29 mouse cellular contexts compared by ENCODE assay signal in genomic region chr14:80362024-80362622, GRCm38 (mm10).
DNase-seq lines count a peak whose midpoint lies in the region; ATAC-seq lines count a peak whose summit lies in the region.
"Had no signal": no experiment of that assay in that cellular context is flagged by ENCODE, and none has a peak within 500 bp of the region (broad histone marks: within the 10 kb centered on the region; RNA-seq: fewer than 3 reads in every experiment).

No protein-coding gene starts in this region.

- H3K4me2 ChIP-seq in forebrain, embryonic 14.5 days (ENCODE audit: low read length) = no peak overlapping the region
- no peak overlapping the region for H3K4me2 ChIP-seq in forebrain, embryonic 16.5 days (ENCODE audit: low read length)
- no peak overlapping the region for H3K4me2 ChIP-seq in limb, embryonic 11.5 days (ENCODE audit: low read depth, severe bottlenecking)
- H3K4me2 ChIP-seq in limb, embryonic 15.5 days = no peak overlapping the region
- H3K4me2 ChIP-seq: heart, embryonic 11.5 days; hindbrain, embryonic 14.5 days; intestine, embryonic 15.5 days had no signal

- ATAC-seq in forebrain, embryonic 14.5 days = peak; percentile 23; the same call in 1 of the 2 replicates
- no peak for ATAC-seq in forebrain, embryonic 16.5 days
- ATAC-seq in limb, embryonic 11.5 days (ENCODE audit: insufficient number of reproducible peaks, low FRiP score, low TSS enrichment, low read depth) = peak; percentile 76
- peak; percentile 65; the same call in 1 of the 2 replicates for ATAC-seq in limb, embryonic 15.5 days (ENCODE audit: insufficient number of reproducible peaks, low FRiP score, low TSS enrichment, low read depth)
- ATAC-seq: intestine, embryonic 15.5 days had no signal

- DNase-seq in forebrain, embryonic 14.5 days (ENCODE audit: low spot score) = peak; percentile 20
- DNase-seq in limb, embryonic 11.5 days (ENCODE audit: low spot score) = no peak
- no peak for DNase-seq in limb, embryonic 10.5 days (ENCODE audit: low spot score)
- DNase-seq in forelimb bud, embryonic 11.5 days (ENCODE audit: low read depth, low spot score) = peak; percentile 46
- no peak for DNase-seq in cerebellum, postnatal 14 days
- no peak for DNase-seq in layer of hippocampus, postnatal 36 days
- DNase-seq: adrenal gland, adult 8-10 months; cerebellum, adult 11 months; cerebellum, adult 9-10 months; gastrocnemius, postnatal 25 days; heart, adult 18-20 months; heart, postnatal 4 days; kidney, adult 8-10 months; kidney, postnatal 25 days; left cerebral cortex, postnatal 4 days; lung, adult 2 months; lung, postnatal 10 days; right cerebral cortex, postnatal 4 days; thymus, adult 2 months; thymus, postnatal 36 days had no signal

- no peak overlapping the region for H3K9ac ChIP-seq in forebrain, embryonic 14.5 days (ENCODE audit: low read length)
- no peak overlapping the region for H3K9ac ChIP-seq in forebrain, embryonic 16.5 days (replicated peaks; ENCODE audit: low read depth, low read length)
- no peak overlapping the region for H3K9ac ChIP-seq in limb, embryonic 11.5 days (ENCODE audit: low read length)
- no peak overlapping the region for H3K9ac ChIP-seq in limb, embryonic 15.5 days
- H3K9ac ChIP-seq: hindbrain, embryonic 14.5 days; intestine, embryonic 15.5 days; liver, embryonic 14.5 days had no signal

- H3K27me3 ChIP-seq in forebrain, embryonic 14.5 days (replicated peaks; ENCODE audit: control insufficient read depth, insufficient read depth, low read length) = no peaks in the 10 kb centered on the region
- no peaks in the 10 kb centered on the region for H3K27me3 ChIP-seq in forebrain, embryonic 16.5 days (replicated peaks; ENCODE audit: control insufficient read depth, insufficient read depth, low read length)
- no peaks in the 10 kb centered on the region for H3K27me3 ChIP-seq in limb, embryonic 11.5 days (ENCODE audit: control insufficient read depth, insufficient read depth, low read length)
- no peaks in the 10 kb centered on the region for H3K27me3 ChIP-seq in limb, embryonic 10.5 days (ENCODE audit: low read depth, poor library complexity, severe bottlenecking)
- H3K27me3 ChIP-seq in limb, embryonic 15.5 days = no peaks in the 10 kb centered on the region
- H3K27me3 ChIP-seq: intestine, embryonic 15.5 days had no signal

- no peak overlapping the region for H3K4me3 ChIP-seq in forebrain, embryonic 14.5 days (ENCODE audit: low read depth, low read length)
- no peak overlapping the region for H3K4me3 ChIP-seq in forebrain, embryonic 16.5 days (replicated peaks; ENCODE audit: low read length)
- no peak overlapping the region for H3K4me3 ChIP-seq in limb, embryonic 11.5 days (ENCODE audit: low read depth, low read length)
- H3K4me3 ChIP-seq in limb, embryonic 10.5 days = no peak overlapping the region
- H3K4me3 ChIP-seq in limb, embryonic 15.5 days = no peak overlapping the region
- H3K4me3 ChIP-seq: erythroblast, embryonic 14.5 days; intestine, embryonic 15.5 days had no signal

- H3K36me3 ChIP-seq in forebrain, embryonic 14.5 days (ENCODE audit: control insufficient read depth, insufficient read depth, low read length) = no peaks in the 10 kb centered on the region
- no peaks in the 10 kb centered on the region for H3K36me3 ChIP-seq in forebrain, embryonic 16.5 days (ENCODE audit: control insufficient read depth, insufficient read depth)
- no peaks in the 10 kb centered on the region for H3K36me3 ChIP-seq in limb, embryonic 11.5 days (ENCODE audit: control insufficient read depth, insufficient read depth, low read length)
- H3K36me3 ChIP-seq in limb, embryonic 10.5 days = no peaks in the 10 kb centered on the region
- no peaks in the 10 kb centered on the region for H3K36me3 ChIP-seq in limb, embryonic 15.5 days
- H3K36me3 ChIP-seq: G1E; intestine, embryonic 15.5 days had no signal

- H3K9me3 ChIP-seq in forebrain, embryonic 14.5 days (replicated peaks; ENCODE audit: control insufficient read depth, low read length) = no peaks in the 10 kb centered on the region
- no peaks in the 10 kb centered on the region for H3K9me3 ChIP-seq in forebrain, embryonic 16.5 days (ENCODE audit: control insufficient read depth, low read length)
- H3K9me3 ChIP-seq in limb, embryonic 11.5 days (ENCODE audit: control insufficient read depth, low read length) = no peaks in the 10 kb centered on the region
- no peaks in the 10 kb centered on the region for H3K9me3 ChIP-seq in limb, embryonic 10.5 days (replicated peaks)
- no peaks in the 10 kb centered on the region for H3K9me3 ChIP-seq in limb, embryonic 15.5 days
- H3K9me3 ChIP-seq: intestine, embryonic 15.5 days had no signal

- no peaks in the 10 kb centered on the region for H3K4me1 ChIP-seq in forebrain, embryonic 14.5 days (ENCODE audit: control insufficient read depth, insufficient read depth, low read length)
- 0 out of 2 replicates have a peak, but pooled peaks cover 2% of the 10 kb centered on the region for H3K4me1 ChIP-seq in forebrain, embryonic 16.5 days (replicated peaks; ENCODE audit: control insufficient read depth, insufficient read depth, low read length)
- no peaks in the 10 kb centered on the region for H3K4me1 ChIP-seq in limb, embryonic 11.5 days (ENCODE audit: control insufficient read depth, insufficient read depth, low read length)
- H3K4me1 ChIP-seq in limb, embryonic 10.5 days = peaks cover 13% of the 10 kb centered on the region
- H3K4me1 ChIP-seq in limb, embryonic 15.5 days = no peaks in the 10 kb centered on the region
- H3K4me1 ChIP-seq: intestine, embryonic 15.5 days had no signal

- no peak overlapping the region for H3K27ac ChIP-seq in forebrain, embryonic 14.5 days (ENCODE audit: low read depth, low read length)
- no peak overlapping the region for H3K27ac ChIP-seq in forebrain, embryonic 16.5 days (ENCODE audit: low read length)
- H3K27ac ChIP-seq in limb, embryonic 11.5 days (replicated peaks; ENCODE audit: low read depth, low read length) = no peak overlapping the region
- no peak overlapping the region for H3K27ac ChIP-seq in limb, embryonic 10.5 days
- peak overlapping the region; percentile 22; the same call in 1 of the 2 replicates for H3K27ac ChIP-seq in limb, embryonic 15.5 days
- H3K27ac ChIP-seq: hindbrain, embryonic 14.5 days; intestine, embryonic 15.5 days; liver, embryonic 14.5 days; macrophage had no signal

Comparison
In these comparisons a context has a peak if more than half of its experiments do, and no peak if none do; other contexts are left out.
1. DNase-seq: peak in forebrain, embryonic 14.5 days (single experiment) and forelimb bud, embryonic 11.5 days (single experiment); none in limb, embryonic 11.5 days (single experiment), limb, embryonic 10.5 days (single experiment), cerebellum, postnatal 14 days (0 of 2) and layer of hippocampus, postnatal 36 days (0 of 2).